Mouse (Mus musculus) skeletal muscle tissue, postnatal 0 days (tissue): ENCODE data around the gene Smn1. TPM values are rescaled to one million over a fixed set of nuclear protein-coding genes. Genes with fewer than 3 reads are reported as not detected.

Source experiments
- polyA plus RNA-seq: library from polyadenylated mRNA; unstranded; fragments of >200 nt; fragmentation: Nextera tagmentation; extraction: Ambion mirVana; gene quantifications from 2 replicates; pipeline ENCODE4 v1.2.1, GENCODE M21; 2015

Smn1 gene
- 17.1 and 23.6 TPM in 2 replicates for polyA plus RNA-seq

DNA sequence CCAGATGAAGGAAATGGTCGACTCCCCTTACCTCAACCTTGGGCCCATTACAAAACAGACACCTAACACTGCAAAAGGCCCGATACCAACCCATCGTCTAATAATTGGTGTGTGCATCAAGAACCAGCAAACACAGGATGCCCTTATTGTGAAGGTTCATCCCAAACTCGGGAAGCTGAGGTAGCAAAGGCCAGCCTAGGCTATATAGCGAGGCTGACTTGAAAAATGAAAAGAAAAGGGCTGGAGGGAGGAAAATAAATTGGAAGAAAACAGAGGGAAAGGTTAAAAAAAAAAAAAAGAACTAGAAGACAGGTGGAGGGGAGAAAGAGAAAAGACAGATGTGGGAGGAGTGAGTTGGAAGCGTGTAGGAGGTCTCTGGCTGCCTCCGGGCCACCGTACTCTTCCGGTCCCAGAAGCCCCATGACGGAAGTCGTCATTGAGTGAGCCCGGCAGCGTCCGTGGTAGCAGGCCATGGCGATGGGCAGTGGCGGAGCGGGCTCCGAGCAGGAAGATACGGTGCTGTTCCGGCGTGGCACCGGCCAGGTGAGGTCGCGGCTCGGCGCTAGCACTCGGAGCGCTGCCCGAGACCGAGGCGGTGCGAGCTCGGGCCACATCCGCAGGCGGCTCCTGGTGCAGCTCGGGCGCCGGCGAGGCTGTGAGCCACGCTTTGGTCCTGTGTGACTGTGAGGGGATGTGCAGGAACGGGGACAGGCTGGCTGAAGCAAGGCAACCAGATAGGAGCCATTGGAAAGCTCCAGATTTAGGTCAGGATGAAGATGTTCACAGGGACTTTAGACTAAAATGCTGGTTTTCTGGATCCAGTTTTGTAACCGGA is at the start of gene Smn1:
Gene Smn1 (plus strand): TSS at position 430 of the 835 bp plus-strand sequence.

DNA sequence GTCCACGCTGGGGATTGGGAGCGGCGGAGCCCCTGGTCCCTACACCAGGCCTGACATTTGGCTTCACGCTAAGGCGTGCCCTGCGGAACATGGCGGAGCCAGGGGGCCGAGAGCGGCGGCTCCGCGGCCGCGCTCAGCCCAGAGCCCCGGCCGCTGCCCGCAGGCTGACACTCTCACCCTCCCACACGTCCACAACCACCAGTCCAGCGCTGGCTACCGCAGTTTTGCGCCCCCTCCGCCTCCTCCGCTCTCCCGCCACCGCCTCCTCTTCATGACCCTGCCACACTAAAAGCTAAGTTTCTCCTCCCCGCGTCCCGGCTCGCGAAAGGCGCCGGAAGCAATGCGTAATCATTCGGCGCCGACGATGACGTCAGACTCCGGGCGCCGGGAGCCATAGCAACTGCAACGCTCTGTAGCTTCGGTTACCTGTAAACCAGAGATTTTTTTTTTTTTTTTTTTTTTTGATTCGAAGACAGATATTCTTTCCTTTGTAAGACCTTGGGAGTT is 20.9 kb upstream of the Smn1 start, which contains the start of gene Bdp1:
Gene Bdp1 (minus strand): TSS at position 323 of the 507 bp plus-strand sequence.

DNA sequence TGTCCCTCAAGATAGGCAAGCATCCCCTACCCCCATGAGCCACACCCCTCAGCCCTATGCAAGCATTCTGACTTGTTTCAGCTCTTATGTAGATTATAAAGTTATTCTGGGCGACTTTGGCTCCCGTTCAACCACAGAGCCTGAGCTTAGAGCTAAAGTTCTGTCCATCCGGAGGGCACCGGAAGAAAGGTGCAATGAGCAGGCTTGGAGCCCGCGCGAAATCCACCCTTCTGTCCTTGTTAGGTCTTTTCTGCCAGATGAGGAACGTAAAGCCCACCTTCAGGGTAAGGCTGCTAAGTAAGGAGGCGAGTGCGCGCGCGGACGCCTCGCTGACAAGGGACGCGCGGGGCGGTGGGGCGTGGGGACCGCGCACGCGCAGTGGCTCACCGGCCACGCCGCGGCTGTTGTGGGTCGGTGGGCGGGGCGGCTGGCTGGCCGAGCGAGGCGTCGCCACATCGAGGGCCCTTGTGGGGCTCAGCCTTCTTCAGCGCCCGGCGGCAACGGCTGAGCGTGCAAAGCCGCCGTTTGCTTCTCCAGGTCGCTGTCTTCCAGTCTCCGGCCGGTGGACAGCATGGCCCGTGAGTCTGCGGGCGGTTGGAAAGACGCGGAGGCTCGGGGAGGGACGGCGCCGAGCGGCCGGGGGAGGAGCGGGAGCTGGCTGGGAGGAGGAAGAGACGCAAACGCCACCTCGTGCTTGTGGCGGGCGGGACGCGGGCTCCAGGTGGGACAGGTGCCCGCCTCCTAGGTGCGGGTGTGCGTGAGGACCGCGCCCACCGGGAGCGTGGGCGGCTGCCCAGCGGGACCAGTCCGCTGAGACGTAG is 16.8 kb upstream of the Smn1 start, which contains the start of gene Serf1:
Gene Serf1 (plus strand): TSS at position 361 of the 821 bp plus-strand sequence.

Other genes with a start within 250 kb of the Smn1 start
- gene Cartpt, start 223.8 kb upstream of the Smn1 start, polyA plus RNA-seq: not detected in 2 replicates
- 26.7 and 45.8 TPM in 2 replicates for gene Mccc2, start 109.2 kb upstream of the Smn1 start, polyA plus RNA-seq
- gene Bdp1, start 20.8 kb upstream of the Smn1 start, polyA plus RNA-seq: 10.2 and 12.3 TPM in 2 replicates
- 76.7 and 98.1 TPM in 2 replicates for gene Serf1, start 16.8 kb upstream of the Smn1 start, polyA plus RNA-seq
- gene Naip2, start 77.2 kb downstream of the Smn1 start, polyA plus RNA-seq: 0.08 and 0.21 TPM in 2 replicates
- gene Naip5, start 121.5 kb downstream of the Smn1 start, polyA plus RNA-seq: 0.14 and 0.19 TPM in 2 replicates
- gene Naip6, start 192.8 kb downstream of the Smn1 start, polyA plus RNA-seq: 0.04 and 0.10 TPM in 2 replicates